Mouse (Mus musculus): ENCODE data around the gene Insm1. TPM values are rescaled to one million over a fixed set of nuclear protein-coding genes. Genes with fewer than 3 reads are reported as not detected.

Gene Insm1
- polyA plus RNA-seq, 1 experiment from 2014 or later = 1.5 TPM

GRCm38 (mm10) chr2:146218161-146218691 lies 3.5 kb upstream of the Insm1 start:
- H3K36me3 ChIP-seq (replicated peaks) = no peaks in the 10 kb centered on the region
- peaks cover 92% of the 10 kb centered on the region for H3K27me3 ChIP-seq (replicated peaks; ENCODE audit: low read depth, poor library complexity, severe bottlenecking)
- no peaks in the 10 kb centered on the region for H3K9me3 ChIP-seq
- H3K4me3 ChIP-seq = peak overlapping the region; percentile 52
- H3K4me1 ChIP-seq = peaks cover 65% of the 10 kb centered on the region
- peak; percentile 72 for DNase-seq (ENCODE audit: low spot score)
- WGBS = under 1% methylated on average over 40 of the region's 40 CpGs
- H3K27ac ChIP-seq (replicated peaks) = peak overlapping the region; percentile 72

- peak overlapping the region; percentile 72; the same call in 1 of the 2 replicates for H3K27ac ChIP-seq (replicated peaks)
- peak overlapping the region; percentile 52 for H3K4me3 ChIP-seq
- H3K4me1 ChIP-seq = peaks cover 71% of the 10 kb centered on the region
- no peaks in the 10 kb centered on the region for H3K36me3 ChIP-seq (replicated peaks)
- peak; percentile 60 for DNase-seq (ENCODE audit: low spot score)
- peaks cover 92% of the 10 kb centered on the region for H3K27me3 ChIP-seq (replicated peaks; ENCODE audit: low read depth, poor library complexity, severe bottlenecking)
- under 1% methylated on average over 19 of the region's 19 CpGs for WGBS
- H3K9me3 ChIP-seq = no peaks in the 10 kb centered on the region
Observed at GRCm38 (mm10) chr2:146218881-146219535, 2.7 kb upstream of the Insm1 start.

- DNase-seq (ENCODE audit: low spot score) = no peak
- Histone ChIP-seq H3K4me1 (peaks cover 67% of the 10 kb centered on the region), H3K27ac (replicated peaks) (no peak overlapping the region), H3K27me3 (replicated peaks; ENCODE audit: low read depth, poor library complexity, severe bottlenecking) (peaks cover 99% of the 10 kb centered on the region), H3K4me3 (no peak overlapping the region), H3K36me3 (replicated peaks) (no peaks in the 10 kb centered on the region), H3K9me3 (no peaks in the 10 kb centered on the region)
- 10% methylated on average over 11 of the region's 11 CpGs for WGBS
Observed at GRCm38 (mm10) chr2:146219791-146220190, 1.9 kb upstream of the Insm1 start.

GRCm38 (mm10) chr2:146220591-146221075 lies 1.1 kb upstream of the Insm1 start:
- peaks cover 66% of the 10 kb centered on the region for H3K4me1 ChIP-seq
- H3K27ac ChIP-seq (replicated peaks) = peak overlapping the region; percentile 78
- peak overlapping the region; percentile 65 for H3K4me3 ChIP-seq
- H3K9me3 ChIP-seq = no peaks in the 10 kb centered on the region
- DNase-seq (ENCODE audit: low spot score) = peak; percentile 67
- under 1% methylated on average over 24 of the region's 24 CpGs for WGBS
- no peaks in the 10 kb centered on the region for H3K36me3 ChIP-seq (replicated peaks)
- H3K27me3 ChIP-seq (replicated peaks; ENCODE audit: low read depth, poor library complexity, severe bottlenecking) = peaks cover 99% of the 10 kb centered on the region

- peaks cover 59% of the 10 kb centered on the region for H3K4me1 ChIP-seq
Observed at GRCm38 (mm10) chr2:146221929-146222278, 183 bp downstream of the Insm1 start.

GRCm38 (mm10) chr2:146222279-146223175 lies 806 bp downstream of the Insm1 start:
- under 1% methylated on average over 133 of the region's 133 CpGs for WGBS
- DNase-seq (ENCODE audit: low spot score) = peak; percentile 72
- peak overlapping the region; percentile 80 for H3K27ac ChIP-seq (replicated peaks)

More at GRCm38 (mm10) chr2:146221929-146222278, 183 bp downstream of the Insm1 start:
- H3K9me3 ChIP-seq = no peaks in the 10 kb centered on the region
- DNase-seq (ENCODE audit: low spot score) = peak; percentile 79
- under 1% methylated on average over 44 of the region's 44 CpGs for WGBS
- no peaks in the 10 kb centered on the region for H3K36me3 ChIP-seq (replicated peaks)
- peaks cover 99% of the 10 kb centered on the region for H3K27me3 ChIP-seq (replicated peaks; ENCODE audit: low read depth, poor library complexity, severe bottlenecking)
- H3K4me3 ChIP-seq = peak overlapping the region; percentile 65
- H3K27ac ChIP-seq (replicated peaks) = peak overlapping the region; percentile 80

GRCm38 (mm10) chr2:146223176-146223905 lies 1.6 kb downstream of the Insm1 start:
- no peaks in the 10 kb centered on the region for H3K9me3 ChIP-seq
- under 1% methylated on average over 75 of the region's 75 CpGs for WGBS
- H3K4me1 ChIP-seq = peaks cover 45% of the 10 kb centered on the region
- H3K4me3 ChIP-seq = peak overlapping the region; percentile 65
- no peaks in the 10 kb centered on the region for H3K36me3 ChIP-seq (replicated peaks)
- H3K27ac ChIP-seq (replicated peaks) = peak overlapping the region; percentile 80
- peak; percentile 65 for DNase-seq (ENCODE audit: low spot score)
- peaks cover 99% of the 10 kb centered on the region for H3K27me3 ChIP-seq (replicated peaks; ENCODE audit: low read depth, poor library complexity, severe bottlenecking)

More at GRCm38 (mm10) chr2:146222279-146223175, 806 bp downstream of the Insm1 start:
- no peaks in the 10 kb centered on the region for H3K9me3 ChIP-seq
- H3K4me1 ChIP-seq = peaks cover 53% of the 10 kb centered on the region
- H3K36me3 ChIP-seq (replicated peaks) = no peaks in the 10 kb centered on the region
- H3K27me3 ChIP-seq (replicated peaks; ENCODE audit: low read depth, poor library complexity, severe bottlenecking) = peaks cover 99% of the 10 kb centered on the region
- peak overlapping the region; percentile 65 for H3K4me3 ChIP-seq

GRCm38 (mm10) chr2:146224141-146224540 lies 2.4 kb downstream of the Insm1 start:
- DNase-seq (ENCODE audit: low spot score) = no peak
- WGBS = 10% methylated on average over 7 of the region's 7 CpGs
- peaks cover 37% of the 10 kb centered on the region for H3K4me1 ChIP-seq
- no peaks in the 10 kb centered on the region for H3K36me3 ChIP-seq (replicated peaks)
- H3K9me3 ChIP-seq = no peaks in the 10 kb centered on the region
- no peak overlapping the region for H3K27ac ChIP-seq (replicated peaks)
- H3K27me3 ChIP-seq (replicated peaks; ENCODE audit: low read depth, poor library complexity, severe bottlenecking) = peaks cover 99% of the 10 kb centered on the region
- peak overlapping the region; percentile 65 for H3K4me3 ChIP-seq

- Histone ChIP-seq H3K36me3 (replicated peaks) (no peaks in the 10 kb centered on the region), H3K4me3 (no peak overlapping the region), H3K27ac (replicated peaks) (no peak overlapping the region), H3K27me3 (replicated peaks; ENCODE audit: low read depth, poor library complexity, severe bottlenecking) (peaks cover 84% of the 10 kb centered on the region), H3K9me3 (no peaks in the 10 kb centered on the region), H3K4me1 (peaks cover 30% of the 10 kb centered on the region)
- 12% methylated on average over 6 of the region's 6 CpGs for WGBS
- no peak for DNase-seq (ENCODE audit: low spot score)
Observed at GRCm38 (mm10) chr2:146225818-146226217, 4.1 kb downstream of the Insm1 start.

GRCm38 (mm10) chr2:146226484-146226883 lies 4.8 kb downstream of the Insm1 start:
- 4% methylated on average over 9 of the region's 9 CpGs for WGBS
- Histone ChIP-seq H3K4me3 (no peak overlapping the region), H3K36me3 (replicated peaks) (no peaks in the 10 kb centered on the region), H3K27me3 (replicated peaks; ENCODE audit: low read depth, poor library complexity, severe bottlenecking) (peaks cover 77% of the 10 kb centered on the region), H3K4me1 (peaks cover 24% of the 10 kb centered on the region), H3K27ac (replicated peaks) (no peak overlapping the region), H3K9me3 (no peaks in the 10 kb centered on the region)
- DNase-seq (ENCODE audit: low spot score) = peak; percentile 74

GRCm38 (mm10) chr2:146227646-146228045 lies 5.9 kb downstream of the Insm1 start:
- Histone ChIP-seq H3K27me3 (replicated peaks; ENCODE audit: low read depth, poor library complexity, severe bottlenecking) (peaks cover 66% of the 10 kb centered on the region), H3K9me3 (no peaks in the 10 kb centered on the region), H3K36me3 (replicated peaks) (no peaks in the 10 kb centered on the region), H3K27ac (replicated peaks) (no peak overlapping the region), H3K4me3 (no peak overlapping the region), H3K4me1 (peaks cover 13% of the 10 kb centered on the region)
- DNase-seq (ENCODE audit: low spot score) = no peak
- 67% methylated on average over 3 of the region's 3 CpGs for WGBS

- Histone ChIP-seq H3K4me1 (peaks cover 5% of the 10 kb centered on the region), H3K27ac (replicated peaks) (no peak overlapping the region), H3K4me3 (no peak overlapping the region), H3K36me3 (replicated peaks) (no peaks in the 10 kb centered on the region), H3K9me3 (no peaks in the 10 kb centered on the region; the same call in 1 of the 2 replicates), H3K27me3 (replicated peaks; ENCODE audit: low read depth, poor library complexity, severe bottlenecking) (peaks cover 58% of the 10 kb centered on the region)
- DNase-seq (ENCODE audit: low spot score) = no peak
- WGBS = 74% methylated on average over 2 of the region's 2 CpGs
Observed at GRCm38 (mm10) chr2:146228435-146228834, 6.7 kb downstream of the Insm1 start.

All from embryonic facial prominence, embryonic 10.5 days (tissue).